ENCODE assay signal across 8 mouse cellular contexts in genomic region chr5:147400505-147400979, GRCm38 (mm10). TPM values are rescaled to one million over a fixed set of nuclear protein-coding genes. Genes with fewer than 3 reads are reported as not detected.
A peak's percentile ranks its signal among the peaks of the same experiment; 100 is the strongest.
DNase-seq lines count a peak whose midpoint lies in the region; ATAC-seq and TF ChIP-seq lines count a peak whose summit lies in the region.

No protein-coding gene starts in this region.

- no peak overlapping the region for H3K27ac ChIP-seq in gastrocnemius, adult 2 months
- no peak overlapping the region for H3K27ac ChIP-seq in CH12.LX (ENCODE audit: insufficient read depth, low read depth)
- H3K27ac ChIP-seq in forebrain, postnatal 0 days (ENCODE audit: low read depth, low read length), result no peak overlapping the region
- no peak overlapping the region for H3K27ac ChIP-seq in liver, embryonic 14.5 days

- ATAC-seq in forebrain, postnatal 0 days, result no peak
- no peak for ATAC-seq in liver, embryonic 14.5 days (ENCODE audit: insufficient read depth)

- WGBS in forebrain, postnatal 0 days, result 2% methylated on average over 17 of the region's 17 CpGs
- 3% methylated on average over 17 of the region's 17 CpGs for WGBS in liver, embryonic 14.5 days (ENCODE audit: insufficient replicate concordance)

- no peaks in the 10 kb centered on the region for H3K36me3 ChIP-seq in CH12.LX (replicated peaks in 1 of 2; ENCODE audit: control insufficient read depth in 1 of 2, insufficient read depth in 1 of 2, low read length in 1 of 2)
- H3K36me3 ChIP-seq in forebrain, postnatal 0 days (ENCODE audit: insufficient read depth), result no peaks in the 10 kb centered on the region
- no peaks in the 10 kb centered on the region for H3K36me3 ChIP-seq in liver, embryonic 14.5 days (replicated peaks; ENCODE audit: control insufficient read depth, insufficient read depth, low read depth)

- no peak for TF ChIP-seq POLR2A in CH12.LX (IDR thresholded peaks at IDR 0.05; ENCODE audit: low read depth, low read length)

- peak overlapping the region; percentile 83 for H3K4me2 ChIP-seq in CH12.LX (ENCODE audit: insufficient read depth, low read depth, poor library complexity, severe bottlenecking)
- peak overlapping the region; percentile 96 for H3K4me2 ChIP-seq in forebrain, postnatal 0 days (ENCODE audit: low read depth)
- H3K4me2 ChIP-seq in liver, embryonic 14.5 days (ENCODE audit: low read depth), result peak overlapping the region; percentile 43

- peaks cover 7% of the 10 kb centered on the region for H3K9me3 ChIP-seq in CH12.LX (replicated peaks; ENCODE audit: low read length)
- no peaks in the 10 kb centered on the region for H3K9me3 ChIP-seq in forebrain, postnatal 0 days (ENCODE audit: low read length)
- H3K9me3 ChIP-seq in liver, embryonic 14.5 days (ENCODE audit: control insufficient read depth, low read length), result no peaks in the 10 kb centered on the region

- no peak for TF ChIP-seq EP300 in CH12.LX (IDR thresholded peaks at IDR 0.05; ENCODE audit: low read length)
- TF ChIP-seq EP300 in liver, embryonic 14.5 days (IDR thresholded peaks at IDR 0.05; ENCODE audit: low read depth), result no peak

- intact Hi-C loops in gastrocnemius, adult 2 months (cut with DNase I), result loop anchor here (5.0 kb wide), 1 partner anchor 447 kb away; no protein-coding TSS in a partner anchor

- no peaks in the 10 kb centered on the region for H3K79me2 ChIP-seq in CH12.LX (replicated peaks; ENCODE audit: control insufficient read depth, extremely low read depth, insufficient read depth, poor library complexity, severe bottlenecking)

- TF ChIP-seq RAD21 in CH12.LX (IDR thresholded peaks at IDR 0.05; ENCODE audit: low read depth, low read length), result no peak

- H3K4me1 ChIP-seq in CH12.LX (ENCODE audit: control insufficient read depth in 1 of 2, insufficient read depth in 2 of 2), result peaks cover 5 to 30% of the 10 kb centered on the region in 2 experiments; a peak in 3 of 4 replicates
- H3K4me1 ChIP-seq in forebrain, postnatal 0 days (ENCODE audit: insufficient read depth), result no peaks in the 10 kb centered on the region
- no peaks in the 10 kb centered on the region for H3K4me1 ChIP-seq in liver, embryonic 14.5 days (replicated peaks; ENCODE audit: control insufficient read depth in 2 of 2, insufficient read depth in 2 of 2, low read length in 1 of 2)

- peaks cover 31% of the 10 kb centered on the region for H3K27me3 ChIP-seq in CH12.LX (replicated peaks)
- H3K27me3 ChIP-seq in forebrain, postnatal 0 days (ENCODE audit: insufficient read depth, low read length), result peaks cover 41% of the 10 kb centered on the region
- peaks cover 35% of the 10 kb centered on the region for H3K27me3 ChIP-seq in liver, embryonic 14.5 days (ENCODE audit: control insufficient read depth, insufficient read depth, low read length)

- in situ Hi-C loops in CH12.LX (cut with MboI; ENCODE audit: low pct_ligation_motif_present, low pct_unique_long_range_greater_than_20kb, low sequenced_read_pairs), result loop anchor here (5.0 kb wide), 1 partner anchor 68 kb away; no protein-coding TSS in a partner anchor

- H3K4me3 ChIP-seq in gastrocnemius, adult 2 months, result peak overlapping the region; percentile 42
- H3K4me3 ChIP-seq in CH12.LX (replicated peaks in 1 of 3; ENCODE audit: low read depth in 2 of 3, low read length in 2 of 3, poor library complexity in 1 of 3), result peak overlapping the region in 2 of 3 experiments; percentile 44 to 51
- peak overlapping the region; percentile 48 for H3K4me3 ChIP-seq in forebrain, postnatal 0 days (ENCODE audit: low read depth, low read length)
- peak overlapping the region in 1 of 2 experiments; percentile 18; a peak in 1 of 4 replicates for H3K4me3 ChIP-seq in liver, embryonic 14.5 days (ENCODE audit: insufficient read depth in 1 of 2, low read depth in 2 of 2, low read length in 2 of 2)

- dilution Hi-C loops in CH12.LX (cut with MboI; ENCODE audit: extremely low pct_ligation_motif_present, extremely low pct_unique_long_range_greater_than_20kb, low sequenced_read_pairs), result no loop called here

- no peak overlapping the region for H3K9ac ChIP-seq in CH12.LX (ENCODE audit: insufficient read depth, low read depth)
- peak overlapping the region; percentile 44 for H3K9ac ChIP-seq in forebrain, postnatal 0 days
- no peak overlapping the region for H3K9ac ChIP-seq in liver, embryonic 14.5 days (replicated peaks)

- DNase-seq in gastrocnemius, adult 2 months, result no peak
- no peak for DNase-seq in gastrocnemius, adult 8-10 months (ENCODE audit: low spot score in 2 of 2)
- DNase-seq in CH12.LX (ENCODE audit: extremely low read depth), result no peak
- peak; percentile 22 for DNase-seq in forebrain, postnatal 0 days
- DNase-seq in liver, embryonic 14.5 days (ENCODE audit: low read depth in 3 of 3, low spot score in 3 of 3), result no peak
- DNase-seq in urinary bladder, postnatal 10 days (ENCODE audit: low spot score), result no peak
- DNase-seq in cerebellum, postnatal 10 days, result no peak
- DNase-seq in layer of hippocampus, adult 8-10 months (ENCODE audit: low spot score in 2 of 2), result no peak

- TF ChIP-seq CTCF in gastrocnemius, adult 2 months (IDR thresholded peaks at IDR 0.05), result no peak
- no peak for TF ChIP-seq CTCF in CH12.LX (conservative IDR thresholded peaks at IDR 0.05 in 1 of 2, IDR thresholded peaks at IDR 0.05 in 1 of 2; ENCODE audit: low read depth in 2 of 2, low read length in 2 of 2)
- TF ChIP-seq CTCF in forebrain, postnatal 0 days (IDR thresholded peaks at IDR 0.05; ENCODE audit: low read depth), result no peak
- no peak for TF ChIP-seq CTCF in liver, embryonic 14.5 days (IDR thresholded peaks at IDR 0.05; ENCODE audit: low read depth)

TF ChIP-seq in CH12.LX, 34 proteins besides CTCF, POLR2A, EP300 and RAD21:
- TF ChIP-seq MAZ (IDR thresholded peaks at IDR 0.05; ENCODE audit: low read depth, low read length) (0 out of 2 replicates have a peak, but pooled peaks have one; percentile 13), ELF1 (IDR thresholded peaks at IDR 0.05; ENCODE audit: low read depth, low read length) (0 out of 2 replicates have a peak, but pooled peaks have one; percentile 8), MYC (IDR thresholded peaks at IDR 0.05; ENCODE audit: low read depth, low read length) (0 out of 2 replicates have a peak, but pooled peaks have one; percentile 53), PAX5 (IDR thresholded peaks at IDR 0.05; ENCODE audit: low read length) (no peak)

RNA-seq across cellular contexts. Expression of gene Flt3, which starts 0.3 kb away (rescaled TPM):
- not detected for total RNA-seq in gastrocnemius, adult 2 months (2021)
- total RNA-seq in gastrocnemius, adult 8-10 months (2022), result not detected
- total RNA-seq in CH12.LX (2012; rRNA removed), result 0.76 TPM in 2 replicates
- 3.2 and 3.3 TPM in 2 replicates for total RNA-seq in CH12.LX (2014; rRNA removed)
- polyA plus RNA-seq in CH12.LX (2012; ENCODE audit: insufficient read length, low read depth), result 2.0 and 2.3 TPM in 2 replicates
- total RNA-seq in forebrain, postnatal 0 days (2014; rRNA removed), result 0.77 and 0.86 TPM in 2 replicates
- 0.35 and 0.68 TPM in 2 replicates for polyA plus RNA-seq in forebrain, postnatal 0 days (2015; fragmentation: Nextera tagmentation; extraction: Ambion mirVana)
- polyA plus RNA-seq in liver, embryonic 14.5 days (2012; rRNA removed), result 0.65 and 0.88 TPM in 2 replicates
- polyA plus RNA-seq in liver, embryonic 14.5 days (2014; fragmentation: Nextera tagmentation; extraction: Ambion mirVana), result 1.2 and 1.3 TPM in 2 replicates
- 10 to 100 TPM in 1 of 4 experiments, 1 to 10 TPM in 3; 8.3 to 11.6 (median 8.8) TPM for total RNA-seq in layer of hippocampus, adult 8-10 months (2022)

RNA-seq across cellular contexts. Expression of gene Pan3, which starts 29.4 kb away (rescaled TPM):
- 10 to 100 TPM; 17.4 to 29.3 TPM for total RNA-seq in gastrocnemius, adult 2 months (2021)
- total RNA-seq in gastrocnemius, adult 8-10 months (2022), result 10 to 100 TPM; 12.9 to 18.4 (median 15.4) TPM
- 40.2 and 42.9 TPM in 2 replicates for total RNA-seq in CH12.LX (2012; rRNA removed)
- 43.5 and 47.2 TPM in 2 replicates for total RNA-seq in CH12.LX (2014; rRNA removed)
- polyA plus RNA-seq in CH12.LX (2012; ENCODE audit: insufficient read length, low read depth), result 24.4 and 37.6 TPM in 2 replicates
- total RNA-seq in forebrain, postnatal 0 days (2014; rRNA removed), result 50.5 and 68.0 TPM in 2 replicates
- 39.0 and 52.6 TPM in 2 replicates for polyA plus RNA-seq in forebrain, postnatal 0 days (2015; fragmentation: Nextera tagmentation; extraction: Ambion mirVana)
- 11.5 and 17.2 TPM in 2 replicates for polyA plus RNA-seq in liver, embryonic 14.5 days (2012; rRNA removed)
- polyA plus RNA-seq in liver, embryonic 14.5 days (2014; fragmentation: Nextera tagmentation; extraction: Ambion mirVana), result 31.3 and 33.3 TPM in 2 replicates
- total RNA-seq in layer of hippocampus, adult 8-10 months (2022), result 100 to 1,000 TPM in 3 of 4 experiments, 10 to 100 TPM in 1; 89.6 to 122 (median 118) TPM

Comparison
In these comparisons a context has a peak if more than half of its experiments do, and no peak if none do; other contexts are left out.
1. H3K4me2 ChIP-seq: peak in every context shown above with its lines; median percentile 96 in forebrain, postnatal 0 days; 83 in CH12.LX; 43 in liver, embryonic 14.5 days.